Mouse (Mus musculus): Measurements from ENCODE around the gene Hepacam. TPM values are rescaled to one million over a fixed set of nuclear protein-coding genes. Genes with fewer than 3 reads are reported as not detected.

Gene Hepacam
- total and polyA plus RNA-seq, 3 experiments, result 0.13 TPM; not detected in 2

GRCm38 (mm10) chr9:37407850-37408502, 40.8 kb downstream of the Hepacam start:
- Histone ChIP-seq H3K27me3 (replicated peaks) (peaks cover 34% of the 10 kb centered on the region), H3K27ac (ENCODE audit: insufficient read depth, low read depth) (no peak overlapping the region), H3K9ac (ENCODE audit: insufficient read depth, low read depth) (no peak overlapping the region), H3K79me2 (replicated peaks; ENCODE audit: control insufficient read depth, extremely low read depth, insufficient read depth, poor library complexity, severe bottlenecking) (no peaks in the 10 kb centered on the region), H3K4me2 (ENCODE audit: insufficient read depth, low read depth, poor library complexity, severe bottlenecking) (no peak overlapping the region), H3K4me3 (replicated peaks in 1 of 3; ENCODE audit: low read depth in 2 of 3, low read length in 2 of 3, poor library complexity in 1 of 3) (no peak overlapping the region), H3K9me3 (replicated peaks; ENCODE audit: low read length) (no peaks in the 10 kb centered on the region), H3K36me3 (replicated peaks in 1 of 2; ENCODE audit: control insufficient read depth in 1 of 2, insufficient read depth in 1 of 2, low read length in 1 of 2) (no peaks in the 10 kb centered on the region), H3K4me1 (ENCODE audit: control insufficient read depth in 1 of 2, insufficient read depth in 2 of 2) (no peaks in the 10 kb centered on the region; a peak in 1 of 4 replicates)
- no peak for DNase-seq (ENCODE audit: extremely low read depth)
- dilution Hi-C loops (cut with MboI; ENCODE audit: extremely low pct_ligation_motif_present, extremely low pct_unique_long_range_greater_than_20kb, low sequenced_read_pairs) (no loop called here), in situ Hi-C loops (cut with MboI; ENCODE audit: low pct_ligation_motif_present, low pct_unique_long_range_greater_than_20kb, low sequenced_read_pairs) (loop anchor here (25.0 kb wide), 1 partner anchor 529 kb away; no protein-coding TSS in a partner anchor)
- TF ChIP-seq KAT2A (IDR thresholded peaks at IDR 0.05; ENCODE audit: insufficient replicate concordance, low read length), result no peak
- no peak for TF ChIP-seq TCF12 (IDR thresholded peaks at IDR 0.05; ENCODE audit: low read depth, low read length)
- TF ChIP-seq MEF2A (IDR thresholded peaks at IDR 0.05; ENCODE audit: borderline replicate concordance, low read depth, low read length), result no peak
- no peak for TF ChIP-seq NELFE (IDR thresholded peaks at IDR 0.05; ENCODE audit: low read depth, low read length)
- peak in 1 of 2 experiments; percentile 58; a peak in 2 of 4 replicates for TF ChIP-seq CTCF (conservative IDR thresholded peaks at IDR 0.05 in 1 of 2, IDR thresholded peaks at IDR 0.05 in 1 of 2; ENCODE audit: low read depth in 2 of 2, low read length in 2 of 2)
- TF ChIP-seq ZC3H11A (IDR thresholded peaks at IDR 0.05; ENCODE audit: low read depth, low read length), result no peak
- TF ChIP-seq NRF1 (IDR thresholded peaks at IDR 0.05; ENCODE audit: low read depth, low read length), result no peak
- TF ChIP-seq IRF4 (IDR thresholded peaks at IDR 0.05; ENCODE audit: low read depth, low read length), result no peak
- TF ChIP-seq ZMIZ1 (IDR thresholded peaks at IDR 0.05; ENCODE audit: low read depth, low read length), result no peak
- TF ChIP-seq RAD21 (IDR thresholded peaks at IDR 0.05; ENCODE audit: low read depth, low read length), result peak; percentile 27

GRCm38 (mm10) chr9:37409698-37410445, 42.7 kb downstream of the Hepacam start:
- in situ Hi-C loops (cut with MboI; ENCODE audit: low pct_ligation_motif_present, low pct_unique_long_range_greater_than_20kb, low sequenced_read_pairs) (loop anchor here (25.0 kb wide), 1 partner anchor 527 kb away; no protein-coding TSS in a partner anchor), dilution Hi-C loops (cut with MboI; ENCODE audit: extremely low pct_ligation_motif_present, extremely low pct_unique_long_range_greater_than_20kb, low sequenced_read_pairs) (no loop called here)
- TF ChIP-seq MYC (IDR thresholded peaks at IDR 0.05; ENCODE audit: low read depth, low read length) (no peak), RAD21 (IDR thresholded peaks at IDR 0.05; ENCODE audit: low read depth, low read length) (no peak), NRF1 (IDR thresholded peaks at IDR 0.05; ENCODE audit: low read depth, low read length) (no peak), ETS1 (conservative IDR thresholded peaks at IDR 0.05; ENCODE audit: low read depth, low read length) (no peak), EP300 (IDR thresholded peaks at IDR 0.05; ENCODE audit: low read length) (no peak), POLR2AphosphoS2 (IDR thresholded peaks at IDR 0.05; ENCODE audit: low read depth, low read length) (no peak), SIN3A (IDR thresholded peaks at IDR 0.05; ENCODE audit: low read length) (no peak), JUN (IDR thresholded peaks at IDR 0.05; ENCODE audit: insufficient read depth, low read depth, low read length) (no peak), MEF2A (IDR thresholded peaks at IDR 0.05; ENCODE audit: borderline replicate concordance, low read depth, low read length) (no peak), USF2 (conservative IDR thresholded peaks at IDR 0.05; ENCODE audit: low read depth, low read length) (no peak)
- DNase-seq (ENCODE audit: extremely low read depth), result no peak
- Histone ChIP-seq H3K79me2 (replicated peaks; ENCODE audit: control insufficient read depth, extremely low read depth, insufficient read depth, poor library complexity, severe bottlenecking) (no peaks in the 10 kb centered on the region), H3K4me2 (ENCODE audit: insufficient read depth, low read depth, poor library complexity, severe bottlenecking) (no peak overlapping the region), H3K36me3 (replicated peaks in 1 of 2; ENCODE audit: control insufficient read depth in 1 of 2, insufficient read depth in 1 of 2, low read length in 1 of 2) (no peaks in the 10 kb centered on the region), H3K9ac (ENCODE audit: insufficient read depth, low read depth) (no peak overlapping the region), H3K9me3 (replicated peaks; ENCODE audit: low read length) (no peaks in the 10 kb centered on the region), H3K27ac (ENCODE audit: insufficient read depth, low read depth) (no peak overlapping the region), H3K4me3 (replicated peaks in 1 of 3; ENCODE audit: low read depth in 2 of 3, low read length in 2 of 3, poor library complexity in 1 of 3) (no peak overlapping the region), H3K27me3 (replicated peaks) (peaks cover 45% of the 10 kb centered on the region), H3K4me1 (ENCODE audit: control insufficient read depth in 1 of 2, insufficient read depth in 2 of 2) (no peaks in the 10 kb centered on the region; a peak in 1 of 4 replicates)

Measured in CH12.LX (cell line).